Mouse (Mus musculus) adipocyte (in vitro differentiated cells): ENCODE measurements around the gene Cmah.

Experiments
- DNase-seq: peaks from one replicate; pipeline ENCODE4 v3.0.0-alpha.2; 2016; ENCODE audit warnings: low spot score

Gene Cmah

DNA sequence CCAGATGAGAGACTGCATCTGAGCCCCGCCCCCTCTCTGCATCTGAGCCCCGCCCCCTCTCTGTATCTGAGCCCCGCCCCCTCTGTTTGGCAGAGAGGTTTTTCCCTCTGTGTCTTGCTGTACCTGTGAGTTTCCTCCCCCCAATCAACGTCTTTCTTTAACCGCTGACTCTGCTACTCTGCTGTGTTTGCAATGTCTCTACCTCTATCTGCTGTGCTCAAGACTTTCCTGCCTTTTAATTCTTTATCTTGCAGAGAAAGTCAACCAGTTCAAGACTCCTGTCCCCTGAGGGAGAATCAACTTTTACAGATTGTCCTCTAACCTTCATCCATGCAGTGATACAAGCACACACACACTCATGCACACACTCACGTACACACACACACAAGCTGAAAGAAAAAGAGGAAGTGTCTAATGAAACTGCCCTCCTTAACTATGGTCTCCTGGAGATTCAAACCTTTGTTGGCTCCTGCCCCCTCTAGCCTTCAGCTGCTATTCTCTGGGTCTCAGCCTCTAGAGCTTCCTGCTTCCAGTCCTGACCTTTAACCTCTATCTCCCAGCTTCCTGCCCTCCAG, 188.0 kb downstream of the Cmah start:
- no peak for DNase-seq

DNA sequence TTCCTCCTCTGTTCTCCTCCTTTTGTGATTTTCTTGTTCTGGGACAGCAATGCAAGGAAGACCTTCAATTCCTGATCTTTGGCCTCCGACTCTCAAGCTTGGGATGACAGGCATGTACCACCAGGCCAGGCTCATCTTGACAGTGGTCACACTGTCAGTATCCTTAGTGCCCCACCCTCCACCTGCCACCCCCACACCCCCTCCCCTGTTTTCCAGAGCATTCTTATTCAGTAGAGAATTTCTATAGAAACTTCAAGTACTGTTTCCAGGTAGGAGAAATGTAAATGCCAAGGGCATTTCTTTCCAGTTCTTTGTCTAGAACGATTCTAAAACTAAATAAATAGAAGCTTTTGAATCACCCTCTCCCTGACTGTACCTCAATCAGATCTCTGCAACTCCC, 190.6 kb downstream of the Cmah start:
- DNase-seq = no peak

DNA sequence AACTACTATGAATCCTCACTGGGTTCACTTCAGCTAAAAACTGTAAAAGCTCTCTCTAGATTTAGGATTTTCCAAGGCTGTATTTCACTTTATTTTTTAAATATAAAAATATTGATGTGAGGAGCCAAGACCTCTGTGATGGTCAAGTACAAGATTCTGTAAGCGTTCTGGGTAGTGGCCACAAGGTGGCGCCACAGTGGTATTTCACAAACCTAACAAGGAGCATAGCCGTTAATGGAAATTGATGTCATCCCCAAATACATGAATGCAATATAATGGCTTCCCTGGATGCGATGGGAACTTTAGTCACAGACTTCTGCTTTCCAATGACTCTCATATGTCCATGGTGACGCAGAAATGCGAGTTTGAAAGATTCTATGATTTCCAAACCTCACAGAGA, 191.7 kb downstream of the Cmah start:
- DNase-seq = peak; percentile 44

DNA sequence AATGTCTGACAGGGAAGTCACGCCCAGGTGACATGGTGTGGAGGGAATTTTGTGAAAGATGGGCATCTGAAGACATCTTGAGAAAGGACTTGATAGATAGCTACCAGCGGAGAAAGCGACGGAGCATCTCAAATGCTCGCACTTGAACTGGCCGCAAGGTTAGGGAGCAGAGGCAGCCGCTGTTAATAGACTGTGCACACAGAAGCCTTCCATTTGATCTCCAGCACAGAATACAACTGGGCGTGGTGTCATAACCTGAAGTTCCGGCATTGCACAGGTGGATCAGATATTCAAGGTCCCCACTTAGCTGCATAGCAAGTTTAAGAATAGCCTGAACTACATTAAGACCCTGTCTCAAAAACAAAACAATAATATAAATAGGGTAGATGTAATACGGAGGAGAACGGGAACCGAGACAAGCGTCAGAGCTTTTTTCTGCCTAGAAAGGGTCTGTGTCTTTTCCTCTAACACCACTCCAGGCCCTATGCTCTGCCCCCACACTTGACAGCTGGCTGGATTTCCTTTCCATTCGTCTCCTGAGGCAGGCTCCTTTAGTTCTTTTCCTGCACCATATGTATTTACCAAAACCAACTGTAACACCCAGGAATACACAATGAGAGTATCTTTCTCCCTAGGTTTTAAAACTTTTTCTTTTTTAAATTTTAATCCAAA, 192.9 kb downstream of the Cmah start:
- no peak for DNase-seq

DNA sequence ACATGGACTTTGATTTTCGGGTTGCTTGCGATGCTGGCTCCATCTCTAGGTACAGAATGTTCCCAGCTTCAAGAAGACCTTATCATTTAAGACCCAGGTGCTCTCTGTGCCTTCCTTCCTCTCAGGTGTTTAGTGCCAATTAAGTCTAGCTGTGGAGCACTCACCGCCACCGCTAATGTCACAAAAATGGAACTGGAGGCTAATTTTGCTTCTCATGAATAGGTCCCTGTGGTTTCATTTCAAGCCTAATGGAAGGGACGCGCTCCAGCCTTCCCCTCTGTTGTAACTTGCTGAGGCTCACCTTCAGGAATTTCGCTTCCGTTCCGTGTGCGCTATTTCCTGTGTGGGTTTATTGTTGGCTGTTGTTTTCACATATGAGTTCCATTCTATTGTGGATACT, 193.6 kb downstream of the Cmah start:
- DNase-seq = no peak

DNA sequence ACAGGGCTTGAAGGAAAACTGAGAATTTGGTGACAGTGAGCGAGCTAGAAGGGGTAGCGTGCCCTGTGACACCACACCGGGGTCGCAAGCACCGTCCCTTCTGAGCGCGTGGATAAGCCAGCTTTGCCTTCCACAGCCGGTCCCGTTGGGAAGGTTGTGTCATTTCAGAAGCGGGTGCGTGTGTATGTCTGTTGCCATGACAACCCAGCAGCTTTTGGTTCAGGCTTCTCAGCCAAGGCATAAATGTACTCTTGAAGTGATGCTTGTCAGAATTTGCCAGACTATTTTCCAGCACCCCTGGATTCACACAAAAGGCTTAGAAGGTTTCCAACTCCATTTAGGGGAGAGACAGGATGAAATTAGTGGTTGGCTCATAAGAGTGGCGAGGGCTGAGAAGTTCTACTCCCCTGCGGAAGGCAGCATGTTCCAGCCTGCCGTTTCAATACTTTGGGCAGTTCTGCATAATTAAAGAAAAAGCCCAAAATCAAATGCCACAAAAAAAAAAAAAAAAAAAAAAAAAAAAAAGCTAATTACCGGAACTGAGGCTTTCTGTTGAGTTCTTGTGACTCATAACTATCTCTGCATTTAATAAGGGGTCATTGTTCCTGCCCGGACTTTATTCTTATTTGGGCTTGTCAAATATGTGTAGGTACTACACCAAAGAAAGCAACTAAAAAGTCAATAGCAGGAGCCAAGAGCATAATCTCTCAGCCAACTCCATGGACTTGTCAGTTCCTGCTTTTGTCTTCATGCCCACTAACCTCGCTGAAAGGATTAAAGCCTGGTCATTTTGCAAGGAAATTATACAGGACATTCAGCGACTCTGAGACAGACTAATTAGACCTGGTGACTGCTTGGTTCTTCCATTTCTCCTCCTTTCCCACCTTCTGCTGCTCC, 194.5 kb downstream of the Cmah start:
- no peak for DNase-seq

DNA sequence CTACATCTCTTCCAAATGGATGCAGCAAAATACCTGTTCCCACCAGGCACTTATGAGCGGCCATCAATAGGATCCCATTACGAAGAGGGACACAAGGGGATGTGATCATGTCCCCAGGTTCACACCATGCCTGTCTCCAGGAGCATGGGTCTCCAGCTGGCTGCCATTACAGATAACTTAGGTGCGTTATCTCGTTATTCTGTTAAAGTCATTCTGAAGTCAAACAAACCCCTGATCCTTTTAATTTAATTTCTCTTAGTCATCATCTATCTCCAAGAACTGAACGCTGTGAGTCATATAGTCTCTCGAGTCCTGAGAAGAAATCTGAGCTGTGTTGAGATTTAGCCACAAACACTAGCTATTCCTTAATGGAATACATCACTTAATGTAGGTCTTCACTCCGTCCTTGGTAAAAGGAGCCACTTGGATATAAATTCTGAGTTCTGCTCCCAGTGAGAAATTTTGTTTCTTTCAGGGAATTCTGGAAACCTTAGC, 195.2 kb downstream of the Cmah start:
- DNase-seq = no peak

DNA sequence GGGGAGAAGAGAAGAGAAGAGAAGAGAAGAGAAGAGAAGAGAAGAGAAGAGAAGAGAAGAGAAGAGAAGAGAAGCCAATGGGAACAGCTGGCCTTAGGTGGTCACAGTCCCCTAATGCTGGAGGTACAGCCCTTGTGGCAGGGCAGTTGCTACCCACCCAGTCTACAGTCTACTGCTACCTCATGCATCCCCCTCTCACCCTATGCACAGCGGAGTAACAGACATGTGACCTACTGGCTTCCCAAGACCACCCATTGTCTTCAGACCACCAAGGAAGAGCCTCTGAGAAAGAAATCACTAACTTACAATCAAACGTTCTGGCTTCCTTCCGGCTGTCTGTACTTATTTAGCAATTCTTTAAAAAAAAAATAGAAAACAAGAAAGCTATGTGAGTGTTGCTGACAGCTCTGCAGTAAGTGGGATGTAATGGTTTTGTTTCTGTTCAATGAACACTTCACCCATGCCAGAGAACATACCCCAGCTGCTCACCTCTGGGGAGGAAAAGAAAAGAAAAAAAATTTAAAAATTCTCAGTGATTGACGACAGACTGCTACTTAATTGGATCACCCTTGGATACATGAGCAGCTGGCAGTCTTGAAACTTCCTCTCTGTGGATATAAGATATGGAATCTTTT, 196.5 kb downstream of the Cmah start:
- no peak for DNase-seq

DNA sequence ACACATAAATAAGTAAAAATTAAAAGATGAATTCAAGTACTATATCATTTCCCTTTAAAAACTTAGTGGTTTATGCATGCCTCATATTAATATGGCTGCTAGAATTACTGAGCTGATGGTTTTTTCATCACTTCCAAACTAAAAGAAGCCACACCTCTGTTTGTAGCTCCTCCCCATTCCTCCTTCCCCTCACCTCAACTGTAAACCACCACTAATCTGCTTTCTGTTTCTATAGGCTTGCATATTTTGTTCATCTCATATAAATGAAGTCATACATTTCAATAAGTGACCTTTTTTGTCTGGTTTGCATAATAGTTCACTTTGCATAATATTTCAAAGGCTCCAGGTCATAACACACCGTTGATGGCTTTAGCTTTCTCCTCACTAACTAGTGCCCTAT, 197.3 kb downstream of the Cmah start:
- no peak for DNase-seq

DNA sequence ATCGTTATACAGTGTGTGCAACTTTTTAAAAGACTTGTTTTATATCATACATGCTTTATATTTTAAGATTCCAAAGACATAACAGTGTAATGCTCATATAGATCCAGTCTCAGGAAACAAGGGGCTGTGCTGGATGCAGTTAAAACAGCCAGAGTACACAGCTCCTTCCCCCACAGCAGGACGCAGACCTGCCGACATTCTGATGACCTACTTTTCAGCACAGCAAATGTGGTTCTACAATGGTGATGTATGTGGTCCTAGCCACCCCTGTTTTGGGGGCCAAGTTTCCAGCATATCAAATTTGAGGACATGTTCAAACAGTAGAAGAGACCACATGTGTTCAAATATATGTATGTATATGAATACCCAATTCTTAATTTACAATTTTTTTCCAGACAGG, 198.3 kb downstream of the Cmah start:
- DNase-seq = no peak

DNA sequence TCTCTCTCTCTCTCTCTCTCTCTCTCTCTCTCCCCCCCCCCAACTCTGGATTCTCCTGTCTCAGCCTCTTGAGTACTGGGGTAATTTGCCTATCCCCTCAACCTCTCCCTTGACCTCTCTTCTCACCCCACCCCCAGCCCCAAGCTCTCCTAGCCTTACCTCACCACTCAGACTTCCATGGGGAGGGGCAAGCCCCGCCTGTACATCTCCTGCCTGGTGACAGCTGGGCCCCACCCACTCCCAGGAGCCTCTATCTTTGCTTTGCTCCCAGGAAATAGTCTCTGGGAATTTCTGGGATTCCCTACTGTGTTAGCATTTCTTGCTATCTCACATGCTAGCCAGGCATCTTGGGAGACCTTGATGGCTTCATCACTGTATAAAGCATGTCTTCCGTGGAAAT, 199.7 kb downstream of the Cmah start:
- no peak for DNase-seq
